Mouse (Mus musculus) large intestine, adult 2 months (tissue): ENCODE measurements around the gene Thra. TPM values are rescaled to one million over a fixed set of nuclear protein-coding genes. Genes with fewer than 3 reads are reported as not detected.
"Not testable (repeated sequence)": the region's sequence is repeated elsewhere in the genome, so short reads cannot be mapped to it uniquely, and the experiment has no call there.

Experiments used
- DNase-seq: peaks from one replicate; pipeline ENCODE4 v3.0.0-alpha.2; 2012; ENCODE audit warnings: low read depth, low spot score
- WGBS: fragments of 180-500 bp; shearing (Covaris S2); methylation state at CpG from one replicate; pipeline ENCODE4 v1.1.7; 2018; 5-methylcytosine and 5-hydroxymethylcytosine counted together
- polyA plus RNA-seq: library from polyadenylated mRNA; depleted of rRNA; stranded (reverse); fragments of >200 nt; gene quantifications from 2 replicates; pipeline ENCODE4 v1.2.3, GENCODE M21; 2012; rRNA removed

Gene Thra
- polyA plus RNA-seq, result 55.9 and 83.8 TPM in 2 replicates

GRCm38 (mm10) chr11:98740393-98741050, at the start of gene Thra:
TSS of gene Thra (plus strand) at chr11:98740638.
- no peak for DNase-seq
- WGBS, result under 1% methylated on average over 22 of the region's 22 CpGs

- 49% methylated on average over 13 of the region's 13 CpGs for WGBS
- DNase-seq, result no peak
Measured at GRCm38 (mm10) chr11:98693201-98693600, 47.2 kb upstream of the Thra start.

DNA sequence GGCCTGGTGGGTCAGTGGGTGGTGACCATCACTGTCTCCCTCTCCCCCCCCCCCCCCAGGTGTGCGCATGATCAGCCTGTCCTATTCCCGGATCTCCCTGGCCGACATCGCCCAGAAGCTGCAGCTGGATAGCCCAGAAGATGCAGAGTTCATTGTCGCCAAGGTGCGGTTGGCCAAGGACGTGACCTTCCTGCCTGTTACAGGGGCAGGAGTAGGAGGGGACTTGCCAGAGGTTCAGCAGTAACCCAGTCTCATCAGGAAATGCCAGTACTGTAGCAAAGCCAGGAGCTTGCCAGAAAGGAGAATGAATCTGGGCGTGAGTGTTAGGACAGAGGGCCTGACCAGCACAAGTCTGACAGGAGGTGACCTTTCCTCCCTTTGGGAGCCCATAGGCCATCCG, 46.7 kb upstream of the Thra start:
- DNase-seq, result no peak
- 83% methylated on average over 9 of the region's 9 CpGs for WGBS

- no peak for DNase-seq
- 82% methylated on average over 9 of the region's 9 CpGs for WGBS
Measured at GRCm38 (mm10) chr11:98694301-98694700, 46.1 kb upstream of the Thra start.

DNA sequence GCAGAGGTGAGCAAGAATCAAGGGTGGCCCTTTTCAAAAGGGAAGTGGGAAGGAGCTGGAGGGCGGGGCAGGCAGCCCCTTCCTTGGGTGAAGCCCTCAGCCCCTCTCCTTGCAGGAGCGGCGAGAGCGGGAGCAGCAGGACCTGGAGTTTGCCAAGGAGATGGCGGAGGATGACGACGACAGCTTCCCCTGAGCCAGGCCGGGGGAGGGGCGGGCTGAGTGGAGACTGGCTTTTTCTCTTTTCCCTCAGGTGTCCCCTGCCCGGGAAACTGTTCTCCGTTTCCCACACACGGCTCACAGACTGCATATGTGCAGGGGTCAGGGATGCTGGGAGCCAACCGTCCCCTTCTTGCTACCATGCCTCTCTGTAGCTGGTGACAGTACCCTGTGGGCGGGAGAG, 45.0 kb upstream of the Thra start:
- DNase-seq, result no peak
- 87% methylated on average over 14 of the region's 14 CpGs for WGBS

DNA sequence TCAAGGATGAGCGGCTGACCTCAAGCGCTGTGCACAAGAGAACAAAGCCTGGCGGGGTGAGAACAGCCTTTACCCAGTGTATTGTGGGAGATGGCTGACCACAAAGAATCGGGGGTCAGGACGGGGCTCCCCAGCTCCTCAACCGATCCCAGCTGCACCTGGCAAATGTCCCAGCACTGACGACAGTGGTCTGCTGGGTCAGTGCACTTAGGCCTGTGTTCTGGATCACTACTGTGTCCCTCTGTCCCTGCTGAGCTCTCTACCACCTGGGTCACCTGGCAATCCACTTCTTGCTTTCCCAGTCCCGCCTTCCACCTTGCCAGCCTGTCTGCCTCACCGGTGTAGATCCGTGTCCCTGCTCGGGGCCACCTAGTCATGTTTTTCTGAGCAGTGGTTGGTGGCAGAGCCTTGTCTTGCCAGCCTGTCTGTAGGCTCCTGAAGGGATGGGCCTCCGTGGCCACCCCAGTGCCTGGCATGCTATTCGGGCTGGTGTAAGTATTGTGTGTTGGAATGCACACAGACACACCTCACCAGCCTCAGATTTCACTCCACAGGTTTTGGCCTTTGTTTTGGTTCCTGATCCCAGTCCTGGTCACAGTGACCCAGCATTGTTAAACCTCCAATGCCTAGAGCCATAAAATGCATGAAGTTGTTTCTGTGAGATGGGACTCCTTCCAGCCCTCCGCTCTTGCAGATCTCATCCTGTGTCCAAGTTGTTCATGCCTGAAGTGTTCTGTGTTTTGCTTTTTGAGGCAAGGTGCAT, 43.8 kb upstream of the Thra start:
- 65% methylated on average over 14 of the region's 14 CpGs for WGBS
- no peak for DNase-seq

- no peak for DNase-seq
- WGBS, result 88% methylated on average over 12 of the region's 12 CpGs
Measured at GRCm38 (mm10) chr11:98697225-98697624, 43.2 kb upstream of the Thra start.

DNA sequence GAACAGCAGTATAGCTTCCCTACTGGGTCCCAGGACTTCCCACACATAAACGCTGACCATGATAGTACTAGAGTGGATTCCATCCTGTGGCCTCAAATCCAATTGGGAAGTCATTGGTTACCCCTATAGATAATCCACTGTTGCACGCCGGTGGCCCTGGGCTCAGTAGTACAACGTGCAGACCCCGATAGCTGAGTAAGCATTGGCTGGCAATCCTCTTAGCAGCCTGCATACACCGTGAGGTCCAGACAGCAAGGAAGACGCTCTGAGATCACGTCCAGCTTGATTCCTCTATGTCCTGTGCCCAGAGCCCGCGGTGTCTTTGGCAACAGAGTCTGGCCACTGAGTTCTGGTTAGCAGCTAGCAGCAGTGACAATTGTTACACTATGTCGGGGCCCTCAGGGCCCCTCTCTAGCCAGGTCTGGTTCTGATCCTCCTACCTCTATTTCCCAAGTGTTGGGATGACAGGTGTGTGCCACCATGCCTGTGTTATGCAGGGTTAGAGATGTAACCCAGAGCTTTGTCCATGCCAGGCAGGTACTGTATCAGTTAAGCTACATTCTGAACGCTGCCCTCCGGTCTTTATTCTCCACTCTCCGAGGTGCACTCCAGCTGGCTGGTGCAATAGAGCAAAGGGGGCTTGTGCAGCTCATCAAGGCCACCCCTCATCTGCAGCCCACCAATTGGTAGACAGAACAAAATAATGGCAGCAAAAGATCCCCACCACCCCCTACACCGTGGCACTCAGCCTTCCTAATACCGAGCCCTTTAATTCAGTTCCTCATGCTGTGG, 41.4 kb upstream of the Thra start:
- DNase-seq, result no peak
- 84% methylated on average over 16 of the region's 16 CpGs for WGBS

GRCm38 (mm10) chr11:98699911-98700310, 40.5 kb upstream of the Thra start:
- 23% methylated on average over 4 of the region's 4 CpGs for WGBS
- no peak for DNase-seq

GRCm38 (mm10) chr11:98701213-98701670, 39.2 kb upstream of the Thra start, which contains the start of gene Csf3:
TSS of gene Csf3 (plus strand) at chr11:98701263.
- DNase-seq, result no peak
- WGBS, result 51% methylated on average over 10 of the region's 10 CpGs

GRCm38 (mm10) chr11:98702323-98702722, 38.1 kb upstream of the Thra start:
- DNase-seq, result no peak
- WGBS, result 63% methylated on average over 5 of the region's 5 CpGs

GRCm38 (mm10) chr11:98705021-98705420, 35.4 kb upstream of the Thra start:
- WGBS, result 91% methylated on average over 10 of the region's 10 CpGs

DNA sequence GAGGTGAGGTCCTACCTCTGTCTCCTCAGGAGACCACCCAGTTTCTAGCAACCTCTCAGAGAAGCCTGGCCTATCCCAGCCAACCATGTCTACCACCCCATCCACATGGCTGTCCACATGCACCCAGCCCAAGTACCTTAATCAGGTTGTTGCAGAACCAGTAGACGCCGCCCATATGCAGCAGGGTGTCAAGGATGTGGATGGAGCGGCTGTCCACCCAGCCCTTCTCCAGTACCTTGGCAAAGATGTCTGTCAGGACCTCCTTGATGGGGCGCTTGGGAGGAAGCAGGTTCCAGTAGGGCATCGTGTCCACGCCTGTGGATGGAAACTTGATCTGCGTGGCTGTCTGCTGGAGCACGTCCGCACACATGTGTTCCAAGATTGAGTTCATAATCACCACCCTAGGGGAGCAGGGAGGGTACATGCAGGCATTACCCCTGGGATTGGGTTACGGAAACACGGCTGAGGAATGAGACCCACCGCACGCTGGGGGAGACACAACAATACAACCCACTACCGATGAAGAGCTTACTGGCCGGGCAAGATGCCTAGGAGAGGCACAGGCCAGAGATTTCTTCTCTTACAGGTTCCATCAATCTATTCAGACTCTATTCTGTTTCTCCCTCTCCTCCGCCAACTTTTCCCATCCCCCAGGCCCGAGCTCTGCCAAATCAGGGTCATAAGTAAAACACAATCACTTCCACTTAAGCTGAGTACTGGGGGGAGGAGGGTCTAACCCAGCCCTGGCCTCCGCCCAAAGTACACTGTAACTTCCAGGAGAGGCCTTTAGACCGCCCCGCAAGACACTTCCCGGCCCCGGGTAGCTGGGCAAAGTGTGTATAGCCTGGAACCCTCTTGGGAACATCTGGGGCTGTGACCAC, 32.8 kb upstream of the Thra start:
- 66% methylated on average over 22 of the region's 22 CpGs for WGBS
- DNase-seq, result no peak

More at GRCm38 (mm10) chr11:98705021-98705420, 35.4 kb upstream of the Thra start:
- no peak for DNase-seq

DNA sequence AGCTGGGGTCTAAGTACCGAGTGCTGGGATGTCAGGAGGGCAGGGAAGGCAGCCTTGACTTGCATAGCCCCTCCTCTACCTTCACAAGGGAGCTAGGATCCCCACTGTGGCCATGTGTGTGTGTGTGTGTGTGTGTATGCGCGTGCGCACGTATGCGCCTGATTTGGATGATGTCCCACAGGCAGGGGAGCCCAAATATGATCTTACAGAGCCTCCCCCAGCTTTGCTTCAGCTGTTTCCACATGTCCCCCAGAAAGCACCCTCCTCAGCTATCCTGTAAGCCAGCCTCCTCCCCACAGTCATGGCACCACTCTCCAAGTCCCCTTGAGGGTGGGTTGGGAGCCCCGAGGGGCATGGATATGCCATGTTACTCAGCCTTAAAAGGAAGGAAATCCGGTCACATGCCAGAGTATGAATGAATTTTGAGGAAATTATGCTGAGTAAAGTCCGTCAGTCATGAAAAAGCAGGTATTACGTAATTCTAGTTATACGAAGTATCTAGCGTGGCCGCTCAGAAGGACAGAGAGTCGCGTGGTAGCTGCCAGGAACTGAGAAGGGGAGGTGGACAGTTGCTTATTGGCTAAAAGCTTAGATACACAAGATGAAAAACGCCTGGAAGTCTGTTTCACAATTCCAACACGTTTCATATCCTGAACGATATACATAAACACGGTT, 32.0 kb upstream of the Thra start:
- DNase-seq, result no peak
- WGBS, result 22% methylated on average over 19 of the region's 19 CpGs

DNA sequence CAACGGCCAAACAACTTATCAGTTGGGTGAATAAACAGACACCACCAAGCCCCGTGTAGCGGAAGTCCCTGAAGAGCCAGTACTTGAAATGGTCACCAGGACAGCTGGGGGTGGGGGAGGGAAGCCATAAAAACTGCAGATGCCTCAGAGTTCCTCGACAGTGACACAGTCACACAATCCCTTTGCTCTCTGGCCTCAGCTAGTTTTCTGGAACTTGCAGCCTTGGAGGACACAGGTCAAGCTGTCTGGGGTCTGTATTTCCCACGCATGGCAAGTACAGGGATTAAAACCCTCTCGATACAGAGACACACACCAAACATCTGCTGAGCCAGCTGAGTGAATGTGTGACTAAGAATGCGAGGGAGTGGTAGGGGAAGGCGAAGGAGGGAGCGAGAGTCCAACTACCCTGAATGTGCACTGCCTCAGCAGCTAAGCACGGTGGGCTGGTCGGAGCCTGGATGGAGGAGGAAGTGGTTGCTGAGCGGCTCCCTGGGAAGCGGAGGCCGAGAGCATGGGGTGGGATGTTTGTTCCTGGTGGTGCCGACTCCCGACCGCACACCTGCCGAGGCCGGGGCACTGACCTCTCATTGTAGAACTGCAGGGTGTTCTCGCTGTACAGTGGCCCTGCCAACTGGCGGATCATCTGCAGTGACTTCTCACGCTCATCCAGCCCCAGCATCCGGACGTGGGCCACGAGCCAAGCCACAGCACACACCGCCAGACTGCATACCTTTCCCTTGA, 31.3 kb upstream of the Thra start:
- WGBS, result 5% methylated on average over 26 of the region's 26 CpGs

DNA sequence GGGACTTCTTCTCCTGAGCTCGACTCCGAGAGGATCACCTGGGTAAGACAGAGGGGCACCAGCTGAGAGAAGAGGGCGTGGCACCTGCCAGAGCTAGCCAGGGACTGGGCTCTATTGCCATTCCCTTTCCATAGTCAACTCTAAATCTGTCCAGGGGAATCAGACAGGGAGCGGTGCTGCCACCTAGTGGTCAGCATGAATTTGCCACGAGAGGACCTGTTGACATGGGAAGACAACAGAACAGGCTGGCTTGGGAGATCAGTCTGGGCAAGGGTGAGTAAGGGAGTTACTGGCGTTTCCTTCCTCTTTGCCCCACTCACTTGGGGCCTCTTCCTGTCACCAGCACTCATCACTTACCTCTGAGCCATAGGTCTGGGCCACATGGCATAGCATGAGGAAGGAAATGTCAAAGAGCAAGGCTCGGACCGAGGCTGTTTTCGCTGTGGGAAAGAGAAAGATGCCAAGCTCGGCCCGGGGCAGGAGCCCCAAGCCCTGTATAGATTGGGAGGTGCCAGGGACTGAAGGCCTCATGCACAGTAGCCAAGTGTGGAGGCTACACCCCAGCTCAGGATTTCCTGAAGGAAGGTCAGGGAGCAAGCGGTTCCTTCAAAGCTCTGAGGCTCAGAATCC, 29.9 kb upstream of the Thra start:
- WGBS, result 40% methylated on average over 12 of the region's 12 CpGs

More for the DNA sequence above, 31.3 kb upstream of the Thra start:
- DNase-seq, result no peak

DNA sequence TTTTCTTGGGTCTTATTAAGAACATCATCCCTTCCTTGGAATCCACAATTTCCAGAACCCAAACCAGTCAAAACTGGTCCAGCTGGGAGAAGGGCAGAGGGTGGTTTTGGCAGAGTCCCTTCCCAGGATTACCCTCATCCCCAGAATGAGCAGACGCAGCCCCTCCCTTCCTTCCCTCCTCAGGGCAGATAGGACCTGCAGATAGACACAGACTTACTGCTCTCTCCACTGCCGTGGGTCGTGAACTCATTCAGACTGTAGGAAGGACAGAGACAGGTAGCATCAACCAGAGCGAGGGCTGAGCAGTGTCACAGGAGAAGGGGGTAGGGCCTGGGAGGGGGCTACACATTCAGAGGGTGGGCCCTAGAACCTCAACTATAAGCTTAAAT, 29.4 kb upstream of the Thra start:
- WGBS, result 70% methylated on average over 4 of the region's 4 CpGs
- DNase-seq, result no peak

More for the DNA sequence above, 29.9 kb upstream of the Thra start:
- DNase-seq, result no peak

DNA sequence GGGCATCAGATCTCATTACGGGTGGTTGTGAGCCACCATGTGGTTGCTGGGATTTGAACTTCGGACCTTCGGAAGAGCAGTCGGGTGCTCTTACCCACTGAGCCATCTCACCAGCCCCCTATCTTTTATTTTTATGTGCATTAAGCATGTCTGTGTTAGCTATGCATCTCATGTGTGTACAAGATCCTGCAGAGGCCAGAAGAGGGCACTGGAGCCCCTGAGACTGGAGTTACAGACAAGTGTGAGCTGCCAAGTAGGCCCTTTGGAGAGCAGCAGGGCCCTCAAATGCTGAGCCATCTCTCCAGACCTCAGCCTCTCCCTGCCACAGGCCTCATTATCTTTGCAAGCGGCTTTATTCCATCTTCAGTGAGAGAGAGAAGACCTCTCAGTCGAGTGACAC, 28.4 kb upstream of the Thra start:
- not testable (repeated sequence) for DNase-seq
- WGBS, result 80% methylated on average over 6 of the region's 6 CpGs
